Mouse (Mus musculus): ENCODE measurements around the gene Mdh1. TPM values are rescaled to one million over a fixed set of nuclear protein-coding genes. Genes with fewer than 3 reads are reported as not detected.

Mdh1 gene
- polyA plus RNA-seq, 1 experiment from 2014 or later, result 478 TPM

DNA sequence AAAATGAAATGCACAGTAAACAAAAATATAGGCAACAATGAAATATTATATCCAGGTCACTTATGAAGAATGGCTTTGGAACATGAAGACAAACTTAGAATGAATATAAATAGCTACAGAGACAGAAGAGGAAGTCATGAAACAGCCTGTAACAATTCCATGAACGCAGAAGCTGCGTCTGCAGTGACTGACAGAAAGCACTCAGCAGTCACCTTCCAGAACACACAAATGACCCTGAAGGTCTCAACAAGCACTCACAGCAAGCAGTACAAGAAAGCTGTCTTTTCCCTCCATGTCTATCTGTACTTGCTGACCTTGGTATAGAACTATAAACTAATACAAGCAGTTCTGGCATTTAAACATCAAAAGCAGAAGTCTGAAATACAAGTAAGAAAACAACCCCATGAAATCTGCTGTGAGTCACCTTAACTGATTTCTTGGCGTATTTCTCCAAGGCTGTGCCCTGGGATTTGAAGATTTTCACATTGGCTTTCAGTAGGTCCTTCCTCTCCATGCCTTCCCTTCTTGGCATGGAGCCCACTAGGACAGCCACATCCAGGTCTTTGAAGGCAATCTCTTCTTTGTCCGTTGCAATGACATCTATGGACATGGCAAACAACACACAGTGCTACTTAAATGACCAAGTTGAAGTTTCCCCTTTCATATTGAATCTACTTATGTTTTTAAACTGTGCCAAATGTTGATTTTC lies 8.4 kb downstream of the Mdh1 start:
- 64% methylated on average over 4 of the region's 4 CpGs for WGBS (ENCODE audit: insufficient replicate concordance)
- H3K36me3 ChIP-seq (replicated peaks; ENCODE audit: insufficient read depth, low read length), result peaks cover 42% of the 10 kb centered on the region
- no peaks in the 10 kb centered on the region for H3K9me3 ChIP-seq (ENCODE audit: low read length)
- ATAC-seq (no peak), DNase-seq (no peak)
- H3K27me3 ChIP-seq (ENCODE audit: insufficient read depth, low read length), result no peaks in the 10 kb centered on the region
- no peak overlapping the region for H3K9ac ChIP-seq (replicated peaks)
- H3K4me1 ChIP-seq (ENCODE audit: insufficient read depth), result 0 out of 2 replicates have a peak, but pooled peaks cover 5% of the 10 kb centered on the region
- TF ChIP-seq CTCF (IDR thresholded peaks at IDR 0.05; ENCODE audit: low read depth) (no peak), EP300 (IDR thresholded peaks at IDR 0.05; ENCODE audit: low read depth) (no peak)
- no peak overlapping the region; the same call in 1 of the 2 replicates for H3K27ac ChIP-seq (ENCODE audit: low read depth)
- H3K4me2 ChIP-seq (ENCODE audit: low read depth, low read length), result no peak overlapping the region
- no peak overlapping the region for H3K4me3 ChIP-seq (ENCODE audit: low read depth, low read length)

DNA sequence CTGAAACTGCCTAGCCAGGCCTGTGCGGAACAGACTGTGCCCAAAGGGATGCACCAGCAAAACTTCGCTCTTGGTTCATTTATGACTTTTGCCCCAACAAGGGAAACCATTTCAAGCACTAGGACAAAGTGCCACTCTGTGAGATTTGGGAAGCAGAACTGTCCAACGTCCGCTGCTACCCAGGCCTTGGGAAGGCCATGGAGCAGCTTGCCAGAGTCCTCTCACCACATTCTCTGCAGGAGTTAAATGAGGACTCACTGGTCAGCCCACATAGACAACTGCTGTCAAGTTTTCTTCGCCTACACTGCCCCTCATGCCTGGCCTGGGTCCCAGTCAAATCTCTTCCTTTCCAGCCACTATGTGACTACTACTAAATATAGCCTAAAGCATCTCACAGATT lies 10.8 kb downstream of the Mdh1 start:
- Histone ChIP-seq H3K27ac (ENCODE audit: low read depth) (no peak overlapping the region), H3K9me3 (ENCODE audit: low read length) (no peaks in the 10 kb centered on the region), H3K4me1 (ENCODE audit: insufficient read depth) (0 out of 2 replicates have a peak, but pooled peaks cover 3% of the 10 kb centered on the region), H3K9ac (replicated peaks) (no peak overlapping the region), H3K4me2 (ENCODE audit: low read depth, low read length) (no peak overlapping the region), H3K4me3 (ENCODE audit: low read depth, low read length) (no peak overlapping the region), H3K27me3 (ENCODE audit: insufficient read depth, low read length) (no peaks in the 10 kb centered on the region), H3K36me3 (replicated peaks; ENCODE audit: insufficient read depth, low read length) (peaks cover 53% of the 10 kb centered on the region)
- 88% methylated on average over 5 of the region's 5 CpGs for WGBS (ENCODE audit: insufficient replicate concordance)
- DNase-seq (no peak), ATAC-seq (no peak)
- TF ChIP-seq CTCF (IDR thresholded peaks at IDR 0.05; ENCODE audit: low read depth), result no peak
- no peak for TF ChIP-seq EP300 (IDR thresholded peaks at IDR 0.05; ENCODE audit: low read depth)

GRCm38 (mm10) chr11:21559727-21560126 lies 12.4 kb downstream of the Mdh1 start:
- no peak overlapping the region for H3K4me2 ChIP-seq (ENCODE audit: low read depth, low read length)
- WGBS (ENCODE audit: insufficient replicate concordance), result 82% methylated on average over 11 of the region's 11 CpGs
- no peaks in the 10 kb centered on the region for H3K9me3 ChIP-seq (ENCODE audit: low read length)
- H3K36me3 ChIP-seq (replicated peaks; ENCODE audit: insufficient read depth, low read length), result peaks cover 49% of the 10 kb centered on the region
- no peaks in the 10 kb centered on the region for H3K27me3 ChIP-seq (ENCODE audit: insufficient read depth, low read length)
- TF ChIP-seq EP300 (IDR thresholded peaks at IDR 0.05; ENCODE audit: low read depth), result no peak
- no peak for TF ChIP-seq CTCF (IDR thresholded peaks at IDR 0.05; ENCODE audit: low read depth)
- no peak overlapping the region for H3K4me3 ChIP-seq (ENCODE audit: low read depth, low read length)
- H3K27ac ChIP-seq (ENCODE audit: low read depth), result no peak overlapping the region
- DNase-seq (no peak), ATAC-seq (no peak)
- H3K4me1 ChIP-seq (ENCODE audit: insufficient read depth), result 0 out of 2 replicates have a peak, but pooled peaks cover under 1% of the 10 kb centered on the region
- no peak overlapping the region for H3K9ac ChIP-seq (replicated peaks)

- WGBS (ENCODE audit: insufficient replicate concordance), result 36% methylated on average over 3 of the region's 3 CpGs
- ATAC-seq, result no peak
- TF ChIP-seq CTCF (IDR thresholded peaks at IDR 0.05; ENCODE audit: low read depth) (no peak), EP300 (IDR thresholded peaks at IDR 0.05; ENCODE audit: low read depth) (no peak)
- H3K9me3 ChIP-seq (ENCODE audit: low read length), result no peaks in the 10 kb centered on the region
- no peak overlapping the region for H3K4me2 ChIP-seq (ENCODE audit: low read depth, low read length)
- H3K4me1 ChIP-seq (ENCODE audit: insufficient read depth), result peaks cover 3% of the 10 kb centered on the region; the same call in 1 of the 2 replicates
- no peak overlapping the region for H3K9ac ChIP-seq (replicated peaks)
- H3K27me3 ChIP-seq (ENCODE audit: insufficient read depth, low read length), result no peaks in the 10 kb centered on the region
- no peak for DNase-seq
- no peaks in the 10 kb centered on the region; the same call in 1 of the 2 replicates for H3K36me3 ChIP-seq (replicated peaks; ENCODE audit: insufficient read depth, low read length)
- no peak overlapping the region for H3K27ac ChIP-seq (ENCODE audit: low read depth)
- H3K4me3 ChIP-seq (ENCODE audit: low read depth, low read length), result no peak overlapping the region
Measured at GRCm38 (mm10) chr11:21552049-21552448, 20.1 kb downstream of the Mdh1 start.

GRCm38 (mm10) chr11:21550222-21551173 lies 21.7 kb downstream of the Mdh1 start:
- Histone ChIP-seq H3K9ac (replicated peaks) (no peak overlapping the region), H3K27me3 (ENCODE audit: insufficient read depth, low read length) (no peaks in the 10 kb centered on the region), H3K4me1 (ENCODE audit: insufficient read depth) (peaks cover 3% of the 10 kb centered on the region; the same call in 1 of the 2 replicates), H3K4me3 (ENCODE audit: low read depth, low read length) (peak overlapping the region; percentile 16; the same call in 1 of the 2 replicates), H3K36me3 (replicated peaks; ENCODE audit: insufficient read depth, low read length) (no peaks in the 10 kb centered on the region), H3K4me2 (ENCODE audit: low read depth, low read length) (peak overlapping the region; percentile 53), H3K27ac (ENCODE audit: low read depth) (peak overlapping the region; percentile 61), H3K9me3 (ENCODE audit: low read length) (no peaks in the 10 kb centered on the region)
- WGBS (ENCODE audit: insufficient replicate concordance), result 77% methylated on average over 12 of the region's 12 CpGs
- DNase-seq (no peak), ATAC-seq (peak; percentile 86)
- TF ChIP-seq EP300 (IDR thresholded peaks at IDR 0.05; ENCODE audit: low read depth) (no peak), CTCF (IDR thresholded peaks at IDR 0.05; ENCODE audit: low read depth) (no peak)

DNA sequence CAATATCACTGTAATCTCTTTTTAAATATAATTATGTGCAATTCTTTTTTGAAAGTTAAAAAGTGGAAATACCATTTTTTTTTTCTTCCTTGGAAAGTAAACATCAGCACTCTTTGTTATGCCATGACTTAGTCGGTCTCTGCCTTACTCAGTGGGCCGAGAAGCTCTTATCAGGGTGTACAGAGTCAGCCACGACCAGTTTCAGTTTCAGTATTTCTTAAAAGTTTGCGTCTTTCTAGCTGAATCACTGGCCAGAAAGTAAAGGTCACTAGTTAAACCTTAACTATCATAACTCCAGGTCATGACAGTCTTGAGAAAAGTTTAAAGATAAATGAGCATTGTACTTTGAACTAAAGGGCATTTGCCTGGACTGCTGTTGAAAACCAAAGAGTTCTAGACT lies 22.4 kb downstream of the Mdh1 start:
- 6% methylated on average over 4 of the region's 4 CpGs for whole genome bisulfite sequencing (ENCODE audit: insufficient replicate concordance)
- Histone ChIP-seq H3K4me3 (ENCODE audit: low read depth, low read length) (peak overlapping the region; percentile 16; the same call in 1 of the 2 replicates), H3K27me3 (ENCODE audit: insufficient read depth, low read length) (no peaks in the 10 kb centered on the region), H3K36me3 (replicated peaks; ENCODE audit: insufficient read depth, low read length) (no peaks in the 10 kb centered on the region), H3K9ac (replicated peaks) (no peak overlapping the region), H3K9me3 (ENCODE audit: low read length) (no peaks in the 10 kb centered on the region), H3K27ac (ENCODE audit: low read depth) (peak overlapping the region; percentile 61), H3K4me2 (ENCODE audit: low read depth, low read length) (peak overlapping the region; percentile 53), H3K4me1 (ENCODE audit: insufficient read depth) (peaks cover 3% of the 10 kb centered on the region; the same call in 1 of the 2 replicates)
- ATAC-seq (peak; percentile 79), DNase-seq (no peak)
- no peak for TF ChIP-seq EP300 (IDR thresholded peaks at IDR 0.05; ENCODE audit: low read depth)
- no peak for TF ChIP-seq CTCF (IDR thresholded peaks at IDR 0.05; ENCODE audit: low read depth)

Measured in liver, postnatal 0 days (tissue).